Mouse (Mus musculus): ENCODE measurements around the gene Gm26741. TPM values are rescaled to one million over a fixed set of nuclear protein-coding genes. Genes with fewer than 3 reads are reported as not detected.
"Not testable (repeated sequence)": the region's sequence is repeated elsewhere in the genome, so short reads cannot be mapped to it uniquely, and the experiment has no call there.

The Gm26741 gene
- not detected in 2 replicates for polyA plus RNA-seq (2015; fragmentation: Nextera tagmentation; extraction: Ambion mirVana)

DNA sequence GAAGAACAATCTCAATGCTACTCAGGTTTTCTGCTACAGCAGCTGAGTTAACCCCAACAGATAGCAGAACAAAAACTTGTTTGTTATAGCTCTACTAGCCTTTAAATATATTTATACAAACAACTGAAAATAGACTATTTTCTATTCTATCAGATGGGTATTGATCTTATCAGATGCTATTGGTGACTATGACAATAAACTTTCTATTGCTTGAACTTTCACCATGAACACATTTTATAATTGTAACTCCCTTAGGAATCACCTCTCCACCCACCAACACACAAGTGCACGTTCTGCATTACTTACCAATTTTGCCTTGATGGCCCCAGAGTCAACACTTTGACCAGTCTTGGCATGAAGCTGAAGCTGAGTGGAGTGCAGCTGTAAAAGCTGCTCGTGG, at the start of gene Gm26741:
Gene Gm26741 (plus strand): TSS at position 301 of the 400 bp plus-strand sequence.
- Histone ChIP-seq H3K4me2 (replicated peaks; ENCODE audit: low read depth, low read length) (no peak within 1 kb of the TSS), H3K4me3 (ENCODE audit: low read length) (no peak within 1 kb of the TSS), H3K4me1 (ENCODE audit: insufficient read depth, low read length) (no peaks in the 10 kb centered on the region), H3K27me3 (ENCODE audit: insufficient read depth, low read length) (no peaks in the 10 kb centered on the region), H3K36me3 (ENCODE audit: insufficient read depth, low read length) (no peaks in the 10 kb centered on the region), H3K27ac (ENCODE audit: low read length) (no peak within 1 kb of the TSS), H3K9me3 (ENCODE audit: low read length) (no peaks in the 10 kb centered on the region), H3K9ac (replicated peaks; ENCODE audit: low read length) (no peak within 1 kb of the TSS)
- 89% methylated on average over 2 of the region's 2 CpGs for WGBS
- ATAC-seq (ENCODE audit: low FRiP score, low TSS enrichment): no peak

DNA sequence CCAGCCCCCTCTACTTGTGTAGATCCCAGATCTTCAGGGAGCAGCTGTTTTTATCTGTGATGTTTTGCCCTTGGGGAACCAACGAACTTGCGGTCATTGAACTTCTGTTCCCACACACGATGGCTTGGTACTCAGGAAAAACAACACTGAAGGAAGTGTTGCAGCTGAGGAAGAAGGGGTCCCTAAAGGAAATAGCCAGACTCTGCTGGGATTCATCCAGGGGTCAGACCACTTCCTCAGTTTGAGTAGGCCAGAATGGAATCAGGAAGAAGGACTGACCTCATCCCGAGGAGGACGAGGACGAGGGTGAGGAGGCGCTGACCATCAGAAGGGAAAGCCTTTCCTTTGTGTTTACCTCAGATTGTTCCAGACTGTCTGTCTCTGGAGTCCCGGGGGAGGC, 49.4 kb upstream of the Gm26741 start:
- Histone ChIP-seq H3K27ac (ENCODE audit: low read length) (no peak overlapping the region), H3K9me3 (ENCODE audit: low read length) (no peaks in the 10 kb centered on the region), H3K27me3 (ENCODE audit: insufficient read depth, low read length) (no peaks in the 10 kb centered on the region), H3K9ac (replicated peaks; ENCODE audit: low read length) (no peak overlapping the region), H3K4me3 (ENCODE audit: low read length) (no peak overlapping the region), H3K4me2 (replicated peaks; ENCODE audit: low read depth, low read length) (no peak overlapping the region), H3K4me1 (ENCODE audit: insufficient read depth, low read length) (0 out of 2 replicates have a peak, but pooled peaks cover 4% of the 10 kb centered on the region), H3K36me3 (ENCODE audit: insufficient read depth, low read length) (peaks cover 30% of the 10 kb centered on the region)
- 52% methylated on average over 8 of the region's 8 CpGs for WGBS
- ATAC-seq (ENCODE audit: low FRiP score, low TSS enrichment): peak; percentile 75

DNA sequence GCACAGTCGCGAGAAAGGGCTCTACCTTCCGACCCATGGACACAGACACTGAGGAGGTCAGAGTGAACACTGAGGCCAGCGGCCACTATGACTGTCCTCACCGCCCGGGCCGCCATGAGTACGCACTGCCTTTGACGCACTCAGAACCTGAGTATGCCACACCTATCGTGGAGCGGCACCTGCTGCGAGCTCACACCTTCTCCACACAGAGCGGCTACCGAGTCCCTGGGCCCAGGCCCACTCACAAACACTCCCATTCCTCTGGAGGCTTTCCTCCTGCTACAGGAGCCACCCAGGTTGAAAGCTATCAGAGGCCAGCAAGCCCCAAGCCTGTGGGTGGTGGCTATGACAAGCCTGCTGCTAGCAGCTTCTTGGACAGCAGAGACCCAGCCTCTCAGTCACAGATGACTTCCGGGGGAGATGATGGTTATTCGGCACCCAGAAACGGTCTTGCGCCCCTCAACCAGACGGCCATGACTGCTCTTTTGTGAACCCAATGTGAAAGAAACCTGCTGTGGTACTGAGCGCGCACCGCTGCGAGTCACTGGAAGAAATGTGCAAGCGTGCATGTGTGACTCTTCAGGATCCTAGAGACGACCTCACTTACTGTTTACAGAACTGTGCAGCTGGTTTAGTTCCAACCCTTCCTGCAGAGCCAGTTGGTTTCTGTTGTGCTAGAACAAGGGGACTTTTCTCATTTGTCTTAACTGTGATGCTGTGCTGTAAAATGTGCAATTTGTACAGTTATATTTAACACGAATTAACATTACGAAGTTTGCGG, 38.9 kb upstream of the Gm26741 start:
- H3K36me3 ChIP-seq (ENCODE audit: insufficient read depth, low read length): peaks cover 27% of the 10 kb centered on the region
- H3K9ac ChIP-seq (replicated peaks; ENCODE audit: low read length): no peak overlapping the region
- no peak overlapping the region for H3K27ac ChIP-seq (ENCODE audit: low read length)
- no peaks in the 10 kb centered on the region for H3K9me3 ChIP-seq (ENCODE audit: low read length)
- no peaks in the 10 kb centered on the region for H3K27me3 ChIP-seq (ENCODE audit: insufficient read depth, low read length)
- no peak for ATAC-seq (ENCODE audit: low FRiP score, low TSS enrichment)
- H3K4me1 ChIP-seq (ENCODE audit: insufficient read depth, low read length): no peaks in the 10 kb centered on the region
- WGBS: 94% methylated on average over 28 of the region's 28 CpGs
- H3K4me3 ChIP-seq (ENCODE audit: low read length): no peak overlapping the region
- no peak overlapping the region for H3K4me2 ChIP-seq (replicated peaks; ENCODE audit: low read depth, low read length)

DNA sequence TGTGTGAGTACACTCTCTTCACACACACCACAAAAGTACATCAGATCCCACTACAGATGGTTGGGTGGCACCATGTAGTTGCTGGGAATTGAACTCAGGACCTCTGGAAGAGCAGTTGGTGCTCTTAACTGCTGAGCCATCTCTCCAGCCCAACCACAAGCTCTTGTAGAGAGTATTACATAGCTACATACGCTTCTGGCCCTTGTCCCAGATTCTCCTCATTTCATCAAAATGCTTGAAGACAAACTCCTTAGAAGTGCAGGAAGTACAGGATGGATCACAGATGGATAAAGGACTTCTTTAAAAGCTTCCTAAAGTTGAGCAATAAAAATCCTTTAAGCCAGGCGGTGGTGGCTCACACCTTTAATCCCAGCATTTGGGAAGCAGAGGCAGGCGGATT, 36.6 kb upstream of the Gm26741 start:
- Histone ChIP-seq H3K4me3 (ENCODE audit: low read length) (no peak overlapping the region), H3K27ac (ENCODE audit: low read length) (no peak overlapping the region), H3K4me2 (replicated peaks; ENCODE audit: low read depth, low read length) (no peak overlapping the region), H3K9ac (replicated peaks; ENCODE audit: low read length) (no peak overlapping the region), H3K9me3 (ENCODE audit: low read length) (no peaks in the 10 kb centered on the region), H3K36me3 (ENCODE audit: insufficient read depth, low read length) (peaks cover 23% of the 10 kb centered on the region), H3K27me3 (ENCODE audit: insufficient read depth, low read length) (no peaks in the 10 kb centered on the region), H3K4me1 (ENCODE audit: insufficient read depth, low read length) (no peaks in the 10 kb centered on the region)
- 90% methylated on average over 3 of the region's 3 CpGs for WGBS
- no peak for ATAC-seq (ENCODE audit: low FRiP score, low TSS enrichment)

DNA sequence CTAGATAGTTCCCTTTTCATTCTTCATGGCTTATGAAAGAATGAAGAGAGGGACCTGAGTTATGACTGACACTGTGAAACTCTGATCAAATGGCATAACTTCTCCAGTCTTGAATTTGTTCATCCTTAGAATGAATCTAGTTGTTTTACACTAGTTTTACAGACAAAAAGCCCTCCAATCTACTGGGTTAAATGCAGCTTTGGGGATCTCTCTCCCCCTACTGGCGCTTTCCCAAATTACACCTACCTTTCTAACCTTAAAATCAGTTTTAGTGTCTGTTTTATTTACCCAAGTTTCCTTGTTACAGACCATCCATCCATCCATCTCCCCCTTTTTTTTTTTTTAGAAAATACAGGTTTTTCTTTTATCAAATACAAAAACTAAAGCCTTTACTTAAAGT, 27.6 kb upstream of the Gm26741 start:
- no peak overlapping the region for H3K27ac ChIP-seq (ENCODE audit: low read length)
- WGBS: 0% methylated on average over 1 of the region's 1 CpGs
- no peaks in the 10 kb centered on the region for H3K9me3 ChIP-seq (ENCODE audit: low read length)
- H3K4me3 ChIP-seq (ENCODE audit: low read length): no peak overlapping the region
- no peaks in the 10 kb centered on the region for H3K4me1 ChIP-seq (ENCODE audit: insufficient read depth, low read length)
- H3K36me3 ChIP-seq (ENCODE audit: insufficient read depth, low read length): peaks cover 5% of the 10 kb centered on the region; the same call in 1 of the 2 replicates
- no peaks in the 10 kb centered on the region for H3K27me3 ChIP-seq (ENCODE audit: insufficient read depth, low read length)
- ATAC-seq (ENCODE audit: low FRiP score, low TSS enrichment): no peak
- no peak overlapping the region for H3K9ac ChIP-seq (replicated peaks; ENCODE audit: low read length)
- H3K4me2 ChIP-seq (replicated peaks; ENCODE audit: low read depth, low read length): no peak overlapping the region

DNA sequence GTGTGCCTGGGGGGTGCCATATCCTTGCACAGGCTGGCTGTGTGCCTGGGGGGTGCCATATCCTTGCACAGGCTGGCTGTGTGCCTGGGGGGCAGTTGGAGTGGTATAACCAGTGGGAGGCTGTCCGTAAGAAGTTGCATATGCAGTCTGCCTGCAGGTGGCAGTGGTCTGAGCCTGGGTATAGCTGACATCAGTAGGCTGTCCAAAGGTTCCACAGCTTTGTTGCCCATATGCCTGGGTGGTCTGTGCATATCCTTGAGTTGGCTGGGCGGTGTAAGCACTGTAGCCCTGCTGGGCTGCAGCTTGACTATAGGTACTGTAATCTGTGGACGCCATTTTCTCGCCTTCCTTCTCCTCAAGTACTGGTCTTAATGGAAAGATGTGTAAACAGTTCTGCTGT, 15.2 kb upstream of the Gm26741 start:
- 98% methylated on average over 4 of the region's 4 CpGs for WGBS
- H3K36me3 ChIP-seq (ENCODE audit: insufficient read depth, low read length): peaks cover 49% of the 10 kb centered on the region

DNA sequence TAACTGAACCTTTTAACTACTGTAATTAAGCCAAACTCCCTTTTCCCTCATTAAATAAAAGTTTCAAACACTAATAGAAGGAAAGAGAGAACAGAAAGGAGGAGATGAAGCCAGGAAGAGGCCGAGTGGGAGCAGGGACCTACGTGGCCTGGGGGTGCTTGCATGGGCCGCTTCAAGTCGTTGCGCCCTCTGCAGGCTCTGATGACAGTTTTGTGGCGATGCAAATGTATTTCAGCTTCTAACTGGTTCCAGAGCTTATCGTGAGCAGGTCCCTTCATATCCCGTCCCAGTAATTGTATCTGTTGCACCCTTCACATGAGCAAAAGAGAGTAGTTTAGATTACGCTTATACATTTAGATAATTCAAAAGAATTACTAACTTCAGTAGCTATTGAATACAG, 5.4 kb upstream of the Gm26741 start:
- peaks cover 20% of the 10 kb centered on the region for H3K36me3 ChIP-seq (ENCODE audit: insufficient read depth, low read length)
- H3K27ac ChIP-seq (ENCODE audit: low read length): no peak overlapping the region
- H3K4me3 ChIP-seq (ENCODE audit: low read length): no peak overlapping the region
- WGBS: 75% methylated on average over 9 of the region's 9 CpGs
- no peaks in the 10 kb centered on the region for H3K4me1 ChIP-seq (ENCODE audit: insufficient read depth, low read length)
- H3K27me3 ChIP-seq (ENCODE audit: insufficient read depth, low read length): no peaks in the 10 kb centered on the region
- no peaks in the 10 kb centered on the region for H3K9me3 ChIP-seq (ENCODE audit: low read length)
- no peak for ATAC-seq (ENCODE audit: low FRiP score, low TSS enrichment)
- no peak overlapping the region for H3K4me2 ChIP-seq (replicated peaks; ENCODE audit: low read depth, low read length)
- no peak overlapping the region for H3K9ac ChIP-seq (replicated peaks; ENCODE audit: low read length)

More for the DNA sequence above, 15.2 kb upstream of the Gm26741 start:
- H3K4me2 ChIP-seq (replicated peaks; ENCODE audit: low read depth, low read length); H3K9ac ChIP-seq (replicated peaks; ENCODE audit: low read length); H3K27me3 ChIP-seq (ENCODE audit: insufficient read depth, low read length); H3K4me3 ChIP-seq (ENCODE audit: low read length); ATAC-seq (ENCODE audit: low FRiP score, low TSS enrichment); H3K9me3 ChIP-seq (ENCODE audit: low read length); H3K27ac ChIP-seq (ENCODE audit: low read length); H3K4me1 ChIP-seq (ENCODE audit: insufficient read depth, low read length): not testable (repeated sequence)

DNA sequence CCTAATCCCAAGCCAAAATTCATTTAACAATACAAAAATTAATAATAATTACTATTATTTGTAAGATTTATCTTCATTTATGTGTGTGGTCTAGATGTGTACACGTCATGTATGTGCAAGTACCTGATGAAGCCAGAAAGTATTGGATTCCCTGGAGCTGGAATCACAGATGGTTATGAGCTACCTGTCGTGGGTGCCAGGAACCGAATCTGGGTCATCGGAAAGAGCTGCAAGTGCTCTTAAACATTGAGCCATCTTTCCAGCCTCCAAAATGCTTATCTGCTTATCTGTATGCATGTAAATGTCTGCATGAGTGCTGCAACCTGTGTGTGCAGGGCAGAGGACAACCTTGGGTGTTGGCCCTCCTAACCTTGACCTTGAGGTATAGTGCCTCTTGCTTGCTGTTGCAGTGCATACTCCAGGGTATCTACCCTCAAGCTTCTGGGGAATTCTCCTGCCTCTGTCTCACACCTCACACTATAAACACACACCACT, 1.7 kb downstream of the Gm26741 start:
- Histone ChIP-seq H3K27me3 (ENCODE audit: insufficient read depth, low read length) (no peaks in the 10 kb centered on the region), H3K36me3 (ENCODE audit: insufficient read depth, low read length) (no peaks in the 10 kb centered on the region), H3K9ac (replicated peaks; ENCODE audit: low read length) (no peak overlapping the region), H3K4me2 (replicated peaks; ENCODE audit: low read depth, low read length) (no peak overlapping the region), H3K4me3 (ENCODE audit: low read length) (no peak overlapping the region), H3K4me1 (ENCODE audit: insufficient read depth, low read length) (no peaks in the 10 kb centered on the region), H3K9me3 (ENCODE audit: low read length) (no peaks in the 10 kb centered on the region), H3K27ac (ENCODE audit: low read length) (no peak overlapping the region)
- 97% methylated on average over 4 of the region's 4 CpGs for WGBS
- no peak for ATAC-seq (ENCODE audit: low FRiP score, low TSS enrichment)

DNA sequence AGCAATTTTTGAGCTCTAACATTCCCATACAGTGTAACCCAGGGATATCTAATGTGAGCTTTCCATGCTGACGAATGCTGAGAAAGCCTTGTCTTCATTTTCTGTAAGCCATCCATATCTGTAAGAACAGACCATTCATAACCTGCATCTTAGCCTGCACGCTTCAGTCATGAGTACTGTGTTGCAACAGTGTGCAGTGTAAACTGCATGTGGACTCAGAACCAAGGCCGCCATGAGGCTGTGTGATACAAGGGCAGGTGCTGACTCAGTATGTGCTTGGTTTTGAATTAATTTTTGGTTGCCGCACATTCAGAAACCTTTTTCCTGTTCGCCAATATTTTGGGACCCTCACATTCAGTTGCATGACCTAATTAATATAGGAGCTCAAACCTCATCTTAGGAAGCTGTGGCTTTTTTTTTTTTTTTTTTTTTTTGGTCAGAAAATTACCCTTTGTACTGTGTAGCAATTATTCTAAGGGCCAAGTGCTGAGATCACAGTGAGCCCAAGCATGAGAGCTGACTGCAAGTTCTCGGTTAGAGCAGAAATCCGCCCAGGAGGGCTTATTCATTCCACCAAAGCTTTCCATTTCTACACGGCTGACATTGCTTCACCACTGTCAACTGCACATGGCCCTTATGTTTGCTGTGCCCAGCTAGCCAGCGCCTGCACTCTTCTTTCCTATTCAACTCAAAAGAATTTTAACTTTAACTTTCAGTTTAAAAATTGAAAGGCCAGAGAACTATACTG, 2.5 kb downstream of the Gm26741 start:
- 93% methylated on average over 9 of the region's 9 CpGs for WGBS
- no peak overlapping the region for H3K9ac ChIP-seq (replicated peaks; ENCODE audit: low read length)
- H3K27me3 ChIP-seq (ENCODE audit: insufficient read depth, low read length): no peaks in the 10 kb centered on the region
- H3K36me3 ChIP-seq (ENCODE audit: insufficient read depth, low read length): no peaks in the 10 kb centered on the region
- no peak for ATAC-seq (ENCODE audit: low FRiP score, low TSS enrichment)
- no peak overlapping the region for H3K4me2 ChIP-seq (replicated peaks; ENCODE audit: low read depth, low read length)
- no peak overlapping the region for H3K27ac ChIP-seq (ENCODE audit: low read length)
- H3K4me3 ChIP-seq (ENCODE audit: low read length): no peak overlapping the region
- H3K4me1 ChIP-seq (ENCODE audit: insufficient read depth, low read length): no peaks in the 10 kb centered on the region
- no peaks in the 10 kb centered on the region for H3K9me3 ChIP-seq (ENCODE audit: low read length)

DNA sequence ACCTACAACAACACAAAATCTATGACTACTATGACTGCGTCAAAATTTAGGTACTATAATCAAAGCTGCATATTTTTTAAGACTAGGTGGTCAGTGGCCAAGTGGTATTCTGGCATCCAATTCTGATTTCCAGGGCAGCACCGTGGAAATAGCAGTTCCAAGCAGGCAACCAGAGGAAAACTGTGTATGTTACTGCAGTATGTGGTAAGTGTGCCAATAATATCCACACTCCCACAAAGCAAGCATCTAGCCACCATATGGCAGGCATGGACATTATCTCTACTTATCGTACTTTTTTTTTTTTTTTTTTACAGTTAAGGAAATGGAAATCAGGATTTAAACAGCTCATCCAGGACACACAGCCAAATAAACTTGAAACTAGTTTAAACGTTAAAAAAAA, 9.8 kb downstream of the Gm26741 start:
- no peak for ATAC-seq (ENCODE audit: low FRiP score, low TSS enrichment)
- no peaks in the 10 kb centered on the region for H3K9me3 ChIP-seq (ENCODE audit: low read length)
- H3K4me3 ChIP-seq (ENCODE audit: low read length): no peak overlapping the region
- H3K4me2 ChIP-seq (replicated peaks; ENCODE audit: low read depth, low read length): no peak overlapping the region
- H3K27ac ChIP-seq (ENCODE audit: low read length): no peak overlapping the region
- 90% methylated on average over 4 of the region's 4 CpGs for WGBS
- H3K27me3 ChIP-seq (ENCODE audit: insufficient read depth, low read length): no peaks in the 10 kb centered on the region
- H3K36me3 ChIP-seq (ENCODE audit: insufficient read depth, low read length): no peaks in the 10 kb centered on the region
- no peak overlapping the region for H3K9ac ChIP-seq (replicated peaks; ENCODE audit: low read length)
- no peaks in the 10 kb centered on the region for H3K4me1 ChIP-seq (ENCODE audit: insufficient read depth, low read length)
